ENCODE assay signal across 14 mouse cellular contexts in the genomic region with DNA sequence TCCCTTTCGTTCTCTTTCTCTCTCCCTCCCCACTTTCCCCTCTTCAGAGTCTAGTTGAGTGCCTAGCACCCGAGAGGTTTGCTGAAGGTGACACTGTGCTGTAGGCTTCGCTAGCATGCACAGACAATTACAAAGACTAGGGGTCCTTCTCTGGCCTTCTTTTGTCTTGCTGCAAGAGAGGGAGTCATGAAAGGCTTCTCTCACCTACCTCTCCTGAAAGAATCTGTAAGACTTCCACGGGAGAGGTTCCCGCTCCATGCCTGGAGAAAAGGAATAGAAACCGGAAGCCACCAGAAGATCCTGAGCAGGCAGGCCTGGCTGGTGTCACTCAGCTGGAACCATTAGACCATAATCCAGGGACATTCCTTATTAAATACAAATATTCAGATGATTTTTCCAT.
"Had no signal": no experiment of that assay in that cellular context is flagged by ENCODE, and none has a peak within 500 bp of the region (broad histone marks: within the 10 kb centered on the region; RNA-seq: fewer than 3 reads in every experiment).

No protein-coding gene starts in this region.

- H3K27me3 ChIP-seq: liver, embryonic 15.5 days had no signal

- ATAC-seq: midbrain, embryonic 13.5 days had no signal

- H3K4me2 ChIP-seq: liver, embryonic 11.5 days; liver, embryonic 15.5 days; lung, embryonic 14.5 days; midbrain, embryonic 13.5 days had no signal

- H3K36me3 ChIP-seq: liver, embryonic 15.5 days; midbrain, embryonic 13.5 days had no signal

- H3K27ac ChIP-seq: kidney, postnatal 0 days; liver, embryonic 15.5 days; macrophage; midbrain, embryonic 13.5 days had no signal

- DNase-seq: kidney, adult 11 months; kidney, adult 9 months; kidney, postnatal 36 days; layer of hippocampus, adult 9-11 months; lung, embryonic 14.5 days; lung, postnatal 10 days; right cerebral cortex, postnatal 25 days; thymus, postnatal 36 days had no signal

- H3K4me3 ChIP-seq: liver, embryonic 15.5 days; megakaryocyte, embryonic 14.5 days; midbrain, embryonic 13.5 days had no signal

- H3K9ac ChIP-seq: liver, embryonic 15.5 days; lung, embryonic 14.5 days; midbrain, embryonic 13.5 days had no signal

- H3K4me1 ChIP-seq: liver, embryonic 15.5 days; megakaryocyte, embryonic 14.5 days had no signal

- H3K9me3 ChIP-seq: liver, embryonic 15.5 days; midbrain, embryonic 13.5 days had no signal
